Mouse (Mus musculus) liver, adult (tissue): Measurements from ENCODE around the gene Metap1.

Source experiments
- GATA4 ChIP-seq: IDR thresholded peaks from 2 replicates; pipeline ENCODE4 v1.6.1; 2014; ENCODE audit warnings: mild to moderate bottlenecking, low read length; ENCODE audit not compliant: insufficient replicate concordance

Gene Metap1

GRCm38 (mm10) chr3:138489327-138490033 lies at the start of gene Metap1:
Metap1 (minus strand) TSS chr3:138489515.
- TF ChIP-seq GATA4: no peak

GRCm38 (mm10) chr3:138536031-138536430 lies 46.7 kb upstream of the Metap1 start:
- TF ChIP-seq GATA4: no peak

- no peak for TF ChIP-seq GATA4
Measured at GRCm38 (mm10) chr3:138532764-138533163, 43.4 kb upstream of the Metap1 start.

GRCm38 (mm10) chr3:138531479-138532181 lies 42.3 kb upstream of the Metap1 start:
- TF ChIP-seq GATA4: no peak

- no peak for TF ChIP-seq GATA4
Measured at GRCm38 (mm10) chr3:138530578-138531478, 41.5 kb upstream of the Metap1 start.

- no peak for TF ChIP-seq GATA4
Measured at GRCm38 (mm10) chr3:138528265-138528664, 39.0 kb upstream of the Metap1 start.

GRCm38 (mm10) chr3:138527667-138528231 lies 38.4 kb upstream of the Metap1 start:
- no peak for TF ChIP-seq GATA4

- TF ChIP-seq GATA4: peak; percentile 13; the same call in 1 of the 2 replicates
Measured at GRCm38 (mm10) chr3:138526916-138527666, 37.8 kb upstream of the Metap1 start.

GRCm38 (mm10) chr3:138526073-138526915 lies 37.0 kb upstream of the Metap1 start, which contains the start of gene Eif4e:
Eif4e (plus strand) TSS chr3:138526179.
- no peak for TF ChIP-seq GATA4

- TF ChIP-seq GATA4: no peak
Measured at GRCm38 (mm10) chr3:138525494-138525893, 36.2 kb upstream of the Metap1 start.

GRCm38 (mm10) chr3:138523956-138524355 lies 34.6 kb upstream of the Metap1 start:
- TF ChIP-seq GATA4: no peak

GRCm38 (mm10) chr3:138519218-138519617 lies 29.9 kb upstream of the Metap1 start:
- no peak for TF ChIP-seq GATA4

GRCm38 (mm10) chr3:138517881-138518280 lies 28.6 kb upstream of the Metap1 start:
- TF ChIP-seq GATA4: no peak
